Mouse (Mus musculus) thymus, adult 2 months (tissue): Measurements from ENCODE around the gene Mmaa. TPM values are rescaled to one million over a fixed set of nuclear protein-coding genes. Genes with fewer than 3 reads are reported as not detected.

ENCODE experiments used
- DNase-seq: peaks from one replicate; pipeline ENCODE4 v3.0.0; 2021
- H3K27ac ChIP-seq: fragments of 200-500 bp; 2 replicates; pipeline ENCODE4 v1.5.1; 2012; ENCODE audit warnings: low read length, control low read depth; ENCODE audit not compliant: control insufficient read depth, insufficient read depth
- H3K27me3 ChIP-seq: fragments of 200-500 bp; 2 replicates; pipeline ENCODE4 v1.6.1; 2012; ENCODE audit warnings: mild to moderate bottlenecking, low read length, moderate library complexity, mixed read lengths; ENCODE audit not compliant: control insufficient read depth, insufficient read depth
- H3K36me3 ChIP-seq: fragments of 200-500 bp; 2 replicates; pipeline ENCODE4 v1.6.1; 2012; ENCODE audit warnings: mild to moderate bottlenecking, low read length, moderate library complexity; ENCODE audit not compliant: control insufficient read depth, insufficient read depth
- H3K4me1 ChIP-seq: fragments of 200-500 bp; replicated peaks from 2 replicates; pipeline ENCODE4 v1.6.1; 2012; ENCODE audit warnings: low read length; ENCODE audit not compliant: control insufficient read depth, insufficient read depth
- H3K4me3 ChIP-seq: fragments of 200-500 bp; 2 replicates; pipeline ENCODE4 v1.5.1; 2012; ENCODE audit warnings: mild to moderate bottlenecking, low read length, control low read depth, moderate library complexity; ENCODE audit not compliant: control insufficient read depth, insufficient read depth
- CTCF ChIP-seq: fragments of 200-500 bp; IDR thresholded peaks from 2 replicates; pipeline ENCODE4 v1.5.1; 2012; ENCODE audit warnings: mild to moderate bottlenecking, control low read depth, low read length, moderate library complexity, borderline replicate concordance; ENCODE audit not compliant: control insufficient read depth, poor library complexity, insufficient read depth; ENCODE audit errors: extremely low read depth
- POLR2A ChIP-seq: fragments of 200-500 bp; IDR thresholded peaks from 2 replicates; pipeline ENCODE4 v1.6.1; 2012; ENCODE audit warnings: mild to moderate bottlenecking, low read length, control low read depth, moderate library complexity; ENCODE audit not compliant: control insufficient read depth, poor library complexity, insufficient read depth; ENCODE audit errors: extremely low read depth
- WGBS: fragments of 180-500 bp; shearing (Covaris S2); methylation state at CpG from one replicate; pipeline ENCODE4 v1.1.7; 2018; 5-methylcytosine and 5-hydroxymethylcytosine counted together
- polyA plus RNA-seq: library from polyadenylated mRNA; depleted of rRNA; stranded (reverse); fragments of >200 nt; gene quantifications from 2 replicates; pipeline ENCODE4 v1.2.3, GENCODE M21; 2012

The Mmaa gene
- polyA plus RNA-seq, 1 experiment: 3.9 TPM

- TF ChIP-seq CTCF (no peak), POLR2A (no peak)
- Histone ChIP-seq H3K27me3 (no peaks in the 10 kb centered on the region), H3K4me1 (no peaks in the 10 kb centered on the region), H3K27ac (no peak overlapping the region), H3K36me3 (no peaks in the 10 kb centered on the region), H3K4me3 (no peak overlapping the region)
- DNase-seq: no peak
- 89% methylated on average over 8 of the region's 8 CpGs for WGBS
These were observed 38.5 kb downstream of the Mmaa start for GRCm38 (mm10) chr8:79256076-79256705.

- no peak for TF ChIP-seq CTCF
- no peak for TF ChIP-seq POLR2A
- Histone ChIP-seq H3K27ac (no peak overlapping the region), H3K4me3 (no peak overlapping the region), H3K27me3 (no peaks in the 10 kb centered on the region), H3K4me1 (no peaks in the 10 kb centered on the region), H3K36me3 (no peaks in the 10 kb centered on the region)
- no peak for DNase-seq
- 92% methylated on average over 6 of the region's 6 CpGs for whole genome bisulfite sequencing
These were observed 41.0 kb downstream of the Mmaa start for GRCm38 (mm10) chr8:79253742-79254141.

- DNase-seq: no peak
- Histone ChIP-seq H3K4me1 (no peaks in the 10 kb centered on the region), H3K36me3 (no peaks in the 10 kb centered on the region), H3K27ac (no peak within 1 kb of the TSS), H3K27me3 (no peaks in the 10 kb centered on the region), H3K4me3 (no peak within 1 kb of the TSS)
- TF ChIP-seq POLR2A (no peak), CTCF (no peak)
- 95% methylated on average over 6 of the region's 6 CpGs for WGBS
These were observed 46.3 kb downstream of the Mmaa start, which contains the start of gene 1700011L22Rik for GRCm38 (mm10) chr8:79248470-79248869. TSS of gene 1700011L22Rik (minus strand) at chr8:79248570.

- no peak overlapping the region for H3K4me3 ChIP-seq
- 95% methylated on average over 2 of the region's 2 CpGs for WGBS
- DNase-seq: no peak
- no peaks in the 10 kb centered on the region for H3K36me3 ChIP-seq
- TF ChIP-seq POLR2A (no peak), CTCF (no peak)
- H3K27ac ChIP-seq: no peak overlapping the region
- H3K4me1 ChIP-seq: no peaks in the 10 kb centered on the region
- no peaks in the 10 kb centered on the region for H3K27me3 ChIP-seq
These were observed 51.3 kb downstream of the Mmaa start for GRCm38 (mm10) chr8:79243422-79243821.

GRCm38 (mm10) chr8:79239996-79240395 lies 54.7 kb downstream of the Mmaa start:
- TF ChIP-seq CTCF: no peak
- no peak for TF ChIP-seq POLR2A
- DNase-seq: no peak
- Histone ChIP-seq H3K27ac (no peak overlapping the region), H3K4me3 (no peak overlapping the region), H3K27me3 (no peaks in the 10 kb centered on the region), H3K4me1 (no peaks in the 10 kb centered on the region), H3K36me3 (no peaks in the 10 kb centered on the region)
- 92% methylated on average over 7 of the region's 7 CpGs for WGBS

GRCm38 (mm10) chr8:79239320-79239719 lies 55.4 kb downstream of the Mmaa start:
- Histone ChIP-seq H3K36me3 (no peaks in the 10 kb centered on the region), H3K4me1 (no peaks in the 10 kb centered on the region), H3K4me3 (no peak overlapping the region), H3K27me3 (no peaks in the 10 kb centered on the region), H3K27ac (no peak overlapping the region)
- no peak for DNase-seq
- TF ChIP-seq POLR2A: no peak
- TF ChIP-seq CTCF: no peak
- 28% methylated on average over 3 of the region's 3 CpGs for WGBS
